Mouse (Mus musculus) limb, embryonic 13.5 days (tissue): ENCODE data around the gene Sfxn5. TPM values are rescaled to one million over a fixed set of nuclear protein-coding genes. Genes with fewer than 3 reads are reported as not detected.
A peak's percentile ranks its signal among the peaks of the same experiment; 100 is the strongest.

Experiments
- ATAC-seq: fragments of 200-750 bp; cut with Nextera tagmentation; 2 replicates; pipeline ENCODE4 v1.8.0; 2017; ENCODE audit warnings: low read depth, moderate number of reproducible peaks, moderate TSS enrichment; ENCODE audit not compliant: low FRiP score
- H3K27ac ChIP-seq: fragments of 300-500 bp; sonication (generic); 2 replicates; pipeline ENCODE4 v1.5.1; 2015; ENCODE audit warnings: inconsistent platforms, mild to moderate bottlenecking, moderate library complexity
- H3K27me3 ChIP-seq: fragments of 300-500 bp; sonication (generic); 2 replicates; pipeline ENCODE4 v1.6.1; 2015; ENCODE audit warnings: mild to moderate bottlenecking, inconsistent platforms
- H3K36me3 ChIP-seq: fragments of 300-500 bp; sonication (generic); 2 replicates; pipeline ENCODE4 v1.6.1; 2015; ENCODE audit warnings: inconsistent platforms, mild to moderate bottlenecking, moderate library complexity
- H3K4me1 ChIP-seq: fragments of 300-500 bp; sonication (generic); 2 replicates; pipeline ENCODE4 v1.6.1; 2015; ENCODE audit warnings: inconsistent platforms
- H3K4me2 ChIP-seq: fragments of 300-500 bp; sonication (generic); replicated peaks from 2 replicates; pipeline ENCODE4 v1.6.1; 2015; ENCODE audit warnings: inconsistent platforms, mild to moderate bottlenecking, moderate library complexity
- H3K4me3 ChIP-seq: fragments of 300-500 bp; sonication (generic); 2 replicates; pipeline ENCODE4 v1.5.1; 2015; ENCODE audit warnings: moderate library complexity, mild to moderate bottlenecking, inconsistent platforms
- H3K9ac ChIP-seq: fragments of 300-500 bp; sonication (generic); 2 replicates; pipeline ENCODE4 v1.6.1; 2015; ENCODE audit warnings: mild to moderate bottlenecking, inconsistent platforms
- H3K9me3 ChIP-seq: fragments of 300-500 bp; sonication (generic); 2 replicates; pipeline ENCODE4 v1.6.1; 2016; ENCODE audit warnings: inconsistent platforms
- WGBS: fragments of 180-500 bp; shearing (Covaris S2); methylation state at CpG from one replicate; pipeline ENCODE4 v1.1.7; 2015; 5-methylcytosine and 5-hydroxymethylcytosine counted together
- polyA plus RNA-seq: library from polyadenylated mRNA; unstranded; fragments of >200 nt; fragmentation: Nextera tagmentation; extraction: Ambion mirVana; gene quantifications from 2 replicates; pipeline ENCODE4 v1.2.1, GENCODE M21; 2015

Gene Sfxn5
- polyA plus RNA-seq, 1 experiment from 2014 or later, result 10.1 TPM

GRCm38 (mm10) chr6:85219706-85220105 is 113.5 kb downstream of the Sfxn5 start:
- H3K27ac ChIP-seq, result no peak overlapping the region
- WGBS, result 93% methylated on average over 11 of the region's 11 CpGs

DNA sequence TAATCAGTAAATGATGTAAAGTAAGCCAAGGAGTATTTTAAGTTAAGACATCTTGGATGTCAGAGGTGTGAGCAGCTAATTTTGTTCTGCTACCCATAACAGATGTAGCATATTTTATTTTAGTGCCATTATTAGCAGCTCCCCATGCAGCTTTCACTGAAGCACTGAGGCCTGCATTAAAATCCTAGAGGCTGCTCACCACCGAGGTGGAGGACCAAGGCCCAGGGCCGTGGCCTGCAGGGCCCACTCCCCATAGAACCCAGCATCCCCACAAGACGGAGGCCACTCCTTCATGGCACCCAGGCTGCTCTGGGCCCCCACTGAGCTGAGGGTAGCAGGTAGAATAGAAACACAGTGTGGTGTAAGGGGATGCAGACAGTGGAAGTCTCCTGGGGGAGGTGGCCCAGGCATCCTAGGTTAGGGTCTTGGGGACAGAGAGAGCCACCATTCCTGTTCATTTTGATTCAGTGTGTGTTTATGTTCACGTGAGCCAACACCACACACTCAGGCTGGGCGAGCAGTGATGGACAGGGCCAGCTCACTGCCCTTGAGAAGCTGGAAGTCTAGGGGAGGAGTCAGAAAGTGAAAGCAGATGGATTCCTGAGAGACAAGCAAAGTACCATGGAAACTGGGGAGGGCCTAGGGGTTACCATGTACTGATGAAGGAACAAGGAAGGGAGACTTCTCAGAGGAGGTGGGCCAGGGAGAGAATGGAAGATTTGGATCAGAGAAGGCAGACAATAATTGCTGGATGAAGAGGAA is 114.4 kb downstream of the Sfxn5 start:
- ATAC-seq, result no peak; the same call in 1 of the 2 replicates
- no peak overlapping the region for H3K4me2 ChIP-seq
- H3K27me3 ChIP-seq, result no peaks in the 10 kb centered on the region
- no peaks in the 10 kb centered on the region for H3K9me3 ChIP-seq
- H3K9ac ChIP-seq, result peak overlapping the region; percentile 15; the same call in 1 of the 2 replicates
- no peak overlapping the region for H3K27ac ChIP-seq
- no peak overlapping the region for H3K4me3 ChIP-seq
- H3K36me3 ChIP-seq, result no peaks in the 10 kb centered on the region
- H3K4me1 ChIP-seq, result peaks cover 31% of the 10 kb centered on the region
- 44% methylated on average over 5 of the region's 5 CpGs for WGBS

More at GRCm38 (mm10) chr6:85219706-85220105, 113.5 kb downstream of the Sfxn5 start:
- H3K27me3 ChIP-seq, result no peaks in the 10 kb centered on the region
- H3K36me3 ChIP-seq, result no peaks in the 10 kb centered on the region
- H3K4me1 ChIP-seq, result peaks cover 31% of the 10 kb centered on the region
- H3K9ac ChIP-seq, result no peak overlapping the region
- no peak overlapping the region for H3K4me2 ChIP-seq
- no peak for ATAC-seq
- H3K9me3 ChIP-seq, result no peaks in the 10 kb centered on the region
- no peak overlapping the region for H3K4me3 ChIP-seq

DNA sequence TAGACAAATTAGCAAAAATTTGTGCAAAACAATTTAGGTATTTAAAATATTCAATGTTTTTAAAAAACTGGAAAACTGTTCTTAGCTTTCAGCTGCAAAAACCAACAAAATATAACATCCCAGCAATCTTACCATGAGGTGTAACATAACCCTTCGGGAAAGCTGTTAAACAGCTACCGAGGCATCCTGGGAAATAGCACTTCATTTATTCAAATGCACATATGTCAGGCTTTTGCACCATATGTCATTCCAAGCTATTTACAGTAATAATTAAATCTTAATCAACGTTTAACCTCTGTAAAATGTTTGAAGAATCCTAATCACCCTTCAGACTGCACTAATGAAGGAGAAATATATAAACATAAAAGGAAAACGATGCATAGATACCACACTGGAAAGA is 115.0 kb downstream of the Sfxn5 start:
- Histone ChIP-seq H3K4me3 (no peak overlapping the region), H3K4me2 (no peak overlapping the region), H3K4me1 (peaks cover 26% of the 10 kb centered on the region), H3K9me3 (no peaks in the 10 kb centered on the region), H3K9ac (no peak overlapping the region), H3K36me3 (no peaks in the 10 kb centered on the region), H3K27ac (no peak overlapping the region), H3K27me3 (no peaks in the 10 kb centered on the region)
- no peak for ATAC-seq
- 45% methylated on average over 4 of the region's 4 CpGs for WGBS

GRCm38 (mm10) chr6:85210686-85211085 is 122.5 kb downstream of the Sfxn5 start:
- Histone ChIP-seq H3K9ac (no peak overlapping the region), H3K36me3 (no peaks in the 10 kb centered on the region), H3K27me3 (peaks cover 29% of the 10 kb centered on the region), H3K4me1 (peaks cover 16% of the 10 kb centered on the region), H3K27ac (no peak overlapping the region), H3K4me3 (no peak overlapping the region), H3K9me3 (no peaks in the 10 kb centered on the region), H3K4me2 (no peak overlapping the region)
- 14% methylated on average over 1 of the region's 1 CpGs for whole genome bisulfite sequencing
- ATAC-seq, result no peak

- no peak for ATAC-seq
- no peak overlapping the region for H3K4me2 ChIP-seq
These were observed 123.8 kb downstream of the Sfxn5 start for GRCm38 (mm10) chr6:85209226-85209967.

DNA sequence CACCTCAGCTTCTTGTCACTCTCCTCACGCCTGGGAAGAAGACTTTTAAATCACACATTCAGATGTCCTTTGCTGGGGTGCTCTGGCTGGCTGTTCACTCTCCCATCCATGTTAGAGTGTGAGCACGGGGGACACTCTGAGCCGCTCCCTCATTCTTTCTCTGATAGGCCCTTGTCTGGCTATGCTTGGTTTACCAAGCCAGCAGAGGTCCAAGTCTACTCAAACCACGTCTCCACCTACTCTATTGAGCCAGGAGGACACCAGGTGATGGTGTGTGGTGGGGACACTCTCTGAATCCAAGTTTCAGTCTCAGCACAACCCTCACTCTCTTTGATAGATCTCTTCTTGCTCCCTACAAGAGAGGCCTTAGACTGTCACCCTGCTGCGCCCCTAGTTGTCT is 125.9 kb downstream of the Sfxn5 start:
- Histone ChIP-seq H3K9ac (no peak overlapping the region), H3K4me3 (no peak overlapping the region), H3K27ac (no peak overlapping the region), H3K4me2 (peak overlapping the region; percentile 28; the same call in 1 of the 2 replicates), H3K36me3 (no peaks in the 10 kb centered on the region), H3K27me3 (peaks cover 60% of the 10 kb centered on the region), H3K9me3 (no peaks in the 10 kb centered on the region), H3K4me1 (peaks cover 16% of the 10 kb centered on the region)
- ATAC-seq, result no peak
- 70% methylated on average over 5 of the region's 5 CpGs for WGBS

More at GRCm38 (mm10) chr6:85209226-85209967, 123.8 kb downstream of the Sfxn5 start:
- Histone ChIP-seq H3K36me3 (no peaks in the 10 kb centered on the region), H3K27ac (no peak overlapping the region), H3K27me3 (peaks cover 42% of the 10 kb centered on the region), H3K4me3 (no peak overlapping the region), H3K9ac (no peak overlapping the region), H3K9me3 (no peaks in the 10 kb centered on the region), H3K4me1 (peaks cover 16% of the 10 kb centered on the region)
- WGBS, result 73% methylated on average over 9 of the region's 9 CpGs

DNA sequence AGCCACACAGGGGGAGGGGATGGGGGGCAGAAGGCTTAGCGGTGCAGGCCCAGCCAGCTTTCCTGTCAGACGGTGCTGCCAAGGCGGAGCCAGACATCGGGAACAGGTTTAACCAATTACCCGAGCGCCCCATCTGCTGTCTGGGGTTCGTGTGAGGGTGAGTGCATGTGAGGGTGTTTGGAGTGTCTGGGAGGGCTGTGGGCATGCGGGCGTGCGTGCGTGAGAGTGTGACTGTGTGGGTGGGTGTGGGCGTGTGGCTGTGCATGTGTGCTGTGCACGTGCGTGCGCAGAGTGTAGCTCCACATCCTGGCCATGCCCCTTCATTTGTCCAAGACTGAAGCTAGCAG is 126.3 kb downstream of the Sfxn5 start:
- peak; percentile 48; the same call in 1 of the 2 replicates for ATAC-seq
- H3K27me3 ChIP-seq, result peaks cover 64% of the 10 kb centered on the region
- H3K4me3 ChIP-seq, result no peak overlapping the region
- WGBS, result 22% methylated on average over 15 of the region's 15 CpGs
- H3K9ac ChIP-seq, result no peak overlapping the region
- no peaks in the 10 kb centered on the region for H3K9me3 ChIP-seq
- H3K27ac ChIP-seq, result no peak overlapping the region
- no peaks in the 10 kb centered on the region for H3K36me3 ChIP-seq
- peak overlapping the region; percentile 28; the same call in 1 of the 2 replicates for H3K4me2 ChIP-seq
- H3K4me1 ChIP-seq, result peaks cover 16% of the 10 kb centered on the region

DNA sequence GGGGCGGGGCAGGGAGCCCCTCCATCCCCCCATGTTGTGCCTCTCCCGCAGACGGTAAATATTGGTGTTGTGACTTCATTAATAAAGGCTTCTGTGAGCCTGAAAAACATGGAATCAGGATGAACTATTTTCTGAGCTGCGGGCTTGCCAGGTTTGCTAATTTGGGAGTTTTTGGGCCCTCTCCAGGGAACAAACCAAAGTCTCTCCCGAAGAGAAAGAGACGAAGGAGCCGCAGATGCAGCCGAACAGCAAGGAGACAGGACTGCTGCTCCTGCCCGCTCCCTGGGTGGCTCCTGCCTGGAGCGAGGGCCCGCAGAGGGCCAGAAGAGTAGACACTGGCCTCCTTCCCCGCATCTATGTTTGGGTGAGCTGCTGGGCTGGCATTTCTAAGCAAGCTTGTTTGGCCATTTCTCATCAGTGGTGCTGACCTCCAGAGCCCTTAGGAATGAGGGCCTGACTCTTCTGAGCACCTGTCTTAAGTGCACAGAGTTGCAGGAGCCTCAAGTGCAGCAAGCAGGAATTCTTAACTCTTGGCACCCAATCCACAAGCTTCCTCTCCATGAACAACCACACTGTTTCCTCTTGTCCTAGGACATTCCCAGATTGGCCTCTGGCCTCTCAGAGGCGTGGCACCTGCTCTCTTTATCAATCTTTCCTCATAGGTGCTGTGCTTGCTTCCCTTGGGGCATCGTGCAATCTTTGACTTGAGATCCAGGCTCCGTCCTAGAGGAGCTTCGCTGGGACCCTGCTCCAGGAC is 126.9 kb downstream of the Sfxn5 start:
- peaks cover 66% of the 10 kb centered on the region for H3K27me3 ChIP-seq

GRCm38 (mm10) chr6:85197951-85198350 is 135.3 kb downstream of the Sfxn5 start:
- no peaks in the 10 kb centered on the region for H3K9me3 ChIP-seq
- H3K36me3 ChIP-seq, result no peaks in the 10 kb centered on the region
- WGBS, result 65% methylated on average over 2 of the region's 2 CpGs
- peaks cover 8% of the 10 kb centered on the region for H3K4me1 ChIP-seq
- no peak overlapping the region for H3K4me3 ChIP-seq
- ATAC-seq, result no peak
- no peak overlapping the region for H3K9ac ChIP-seq
- peaks cover 76% of the 10 kb centered on the region for H3K27me3 ChIP-seq
- no peak overlapping the region for H3K27ac ChIP-seq
- H3K4me2 ChIP-seq, result no peak overlapping the region

More for the DNA sequence above, 126.9 kb downstream of the Sfxn5 start:
- 30% methylated on average over 16 of the region's 16 CpGs for WGBS
- 0 out of 2 replicates have a peak overlapping the region, but pooled peaks have one; percentile 28 for H3K4me2 ChIP-seq
- H3K4me3 ChIP-seq, result no peak overlapping the region
- H3K36me3 ChIP-seq, result no peaks in the 10 kb centered on the region
- H3K4me1 ChIP-seq, result peaks cover 16% of the 10 kb centered on the region
- no peak overlapping the region for H3K9ac ChIP-seq
- no peak for ATAC-seq
- no peaks in the 10 kb centered on the region for H3K9me3 ChIP-seq
- no peak overlapping the region for H3K27ac ChIP-seq

DNA sequence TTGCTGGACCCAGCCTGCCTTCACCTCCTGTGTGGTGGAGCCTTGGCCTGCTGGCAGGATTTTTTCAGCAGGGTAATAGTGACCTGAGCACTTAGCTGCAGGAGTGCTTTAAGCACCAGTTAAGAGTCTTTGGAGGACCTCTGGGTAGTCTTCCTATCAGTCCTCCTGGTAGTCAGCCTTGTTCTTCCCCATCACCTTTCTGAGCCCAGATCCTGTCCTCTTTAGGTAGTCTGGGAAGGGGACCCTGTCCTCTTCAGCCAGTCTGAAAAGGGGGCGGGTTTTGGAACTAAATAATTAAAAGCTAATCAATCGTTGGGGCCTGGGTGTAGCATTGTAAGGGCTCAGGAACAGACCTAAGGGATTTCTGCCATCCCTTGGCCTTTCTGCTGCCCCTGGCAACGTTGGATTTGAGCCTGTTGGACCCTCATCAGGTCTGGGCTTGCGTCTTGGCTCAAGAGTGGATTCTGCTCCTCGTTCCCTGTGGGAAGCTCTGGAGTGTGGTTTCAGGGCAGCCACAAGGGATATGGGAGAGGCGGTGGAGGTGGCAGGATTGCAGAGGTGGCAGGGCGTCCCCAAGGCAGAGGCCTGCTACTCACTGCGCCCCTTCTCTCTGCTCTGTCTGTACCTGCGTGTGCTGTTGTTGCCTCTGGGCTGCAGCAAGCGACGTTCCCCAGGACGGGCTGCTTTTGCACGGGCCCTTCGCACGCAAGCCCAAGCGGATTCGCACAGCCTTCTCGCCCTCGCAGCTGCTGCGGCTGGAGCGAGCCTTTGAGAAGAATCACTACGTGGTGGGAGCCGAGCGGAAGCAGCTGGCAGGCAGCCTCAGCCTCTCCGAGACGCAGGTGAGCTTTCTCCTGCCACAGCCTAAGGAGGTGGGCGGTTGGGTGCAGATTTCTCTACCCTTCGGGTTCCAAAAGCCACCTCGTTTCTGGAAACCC is 139.6 kb downstream of the Sfxn5 start:
- peaks cover 25% of the 10 kb centered on the region for H3K4me1 ChIP-seq
- H3K36me3 ChIP-seq, result no peaks in the 10 kb centered on the region
- peak overlapping the region; percentile 36 for H3K4me2 ChIP-seq
- no peaks in the 10 kb centered on the region for H3K9me3 ChIP-seq
- H3K9ac ChIP-seq, result peak overlapping the region; percentile 39; the same call in 1 of the 2 replicates
- 3% methylated on average over 29 of the region's 29 CpGs for WGBS
- H3K4me3 ChIP-seq, result peak overlapping the region; percentile 5; the same call in 1 of the 2 replicates
- no peak overlapping the region for H3K27ac ChIP-seq
- H3K27me3 ChIP-seq, result peaks cover 98% of the 10 kb centered on the region
- ATAC-seq, result no peak; the same call in 1 of the 2 replicates
